Mouse (Mus musculus) kidney, adult 2 months (tissue): ENCODE data around the gene Ccdc151.

Source experiments
- CTCF ChIP-seq: fragments of 200-500 bp; conservative IDR thresholded peaks from 2 replicates; pipeline ENCODE4 v1.5.1; 2011; ENCODE audit warnings: low read depth, mild to moderate bottlenecking, control low read depth, low read length, moderate library complexity, mixed read lengths; ENCODE audit not compliant: insufficient read depth, insufficient read length
- POLR2A ChIP-seq: fragments of 200-500 bp; IDR thresholded peaks from one replicate; pipeline ENCODE4 v1.6.1; 2011; ENCODE audit warnings: low read depth, low read length, control low read depth

- no peak for TF ChIP-seq POLR2A
- no peak for TF ChIP-seq CTCF
Observed at GRCm38 (mm10) chr9:22030386-22030785, 28.0 kb upstream of the Ccdc151 start.
